Mouse (Mus musculus) layer of hippocampus, adult 11-12 months (tissue): ENCODE results near the gene Cped1.
A peak's percentile ranks its signal among the peaks of the same experiment; 100 is the strongest.

Source experiments
- DNase-seq: peaks from one replicate; pipeline ENCODE4 v3.0.0; 2022; ENCODE audit warnings: low spot score

Cped1 gene

GRCm38 (mm10) chr6:21985732-21986540 lies at the start of gene Cped1:
Cped1 (plus strand) TSS chr6:21985916.
- no peak for DNase-seq

- DNase-seq, result no peak
These were observed 47.6 kb upstream of the Cped1 start for GRCm38 (mm10) chr6:21937981-21938635.

GRCm38 (mm10) chr6:21949226-21949731 lies 36.4 kb upstream of the Cped1 start, which contains the start of gene Ing3:
Ing3 (plus strand) TSS chr6:21949571.
- peak; percentile 99 for DNase-seq

GRCm38 (mm10) chr6:21949771-21950448 lies 35.8 kb upstream of the Cped1 start:
- peak; percentile 98 for DNase-seq

- no peak for DNase-seq
These were observed 35.0 kb upstream of the Cped1 start for GRCm38 (mm10) chr6:21950676-21951075.

- DNase-seq, result no peak
These were observed 30.2 kb upstream of the Cped1 start for GRCm38 (mm10) chr6:21955468-21955867.

DNA sequence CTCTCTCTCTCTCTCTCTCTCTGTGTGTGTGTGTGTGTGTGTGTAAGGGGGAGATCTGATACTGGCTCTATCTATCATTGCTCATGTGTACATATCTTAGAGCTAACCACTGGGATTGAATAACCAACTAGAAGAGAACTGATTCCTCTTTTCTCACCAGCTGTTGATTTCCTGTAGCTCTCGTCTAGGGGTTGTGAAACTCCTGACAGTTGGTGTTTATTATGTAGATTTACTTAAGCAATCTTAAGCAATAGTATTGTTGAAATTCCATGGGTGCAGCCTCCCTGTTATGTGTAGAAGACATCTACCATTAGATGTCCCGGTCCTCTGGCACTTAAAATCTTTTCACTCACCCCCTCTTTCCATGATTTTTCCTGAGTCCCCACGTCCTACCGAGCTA lies 26.8 kb upstream of the Cped1 start:
- no peak for DNase-seq

DNA sequence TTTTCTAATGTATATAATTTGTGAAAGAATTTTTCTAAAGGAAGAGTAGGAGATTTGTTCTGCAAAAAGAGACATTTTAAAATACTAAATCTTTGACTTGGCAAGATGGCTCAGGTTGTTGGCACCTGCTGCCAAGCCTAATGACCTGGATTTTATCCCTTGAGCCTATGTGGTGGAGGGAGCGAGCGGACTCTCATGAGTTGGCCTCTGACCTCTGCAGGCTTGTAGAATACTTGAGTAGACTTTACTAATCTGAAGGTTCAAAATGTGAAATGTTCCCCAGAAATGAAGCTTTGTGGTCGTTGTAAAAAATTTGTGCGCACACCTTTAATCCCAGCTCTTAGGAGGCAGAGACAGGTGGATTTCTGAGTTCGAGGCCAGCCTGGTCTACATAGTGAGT lies 25.8 kb upstream of the Cped1 start:
- no peak for DNase-seq

DNA sequence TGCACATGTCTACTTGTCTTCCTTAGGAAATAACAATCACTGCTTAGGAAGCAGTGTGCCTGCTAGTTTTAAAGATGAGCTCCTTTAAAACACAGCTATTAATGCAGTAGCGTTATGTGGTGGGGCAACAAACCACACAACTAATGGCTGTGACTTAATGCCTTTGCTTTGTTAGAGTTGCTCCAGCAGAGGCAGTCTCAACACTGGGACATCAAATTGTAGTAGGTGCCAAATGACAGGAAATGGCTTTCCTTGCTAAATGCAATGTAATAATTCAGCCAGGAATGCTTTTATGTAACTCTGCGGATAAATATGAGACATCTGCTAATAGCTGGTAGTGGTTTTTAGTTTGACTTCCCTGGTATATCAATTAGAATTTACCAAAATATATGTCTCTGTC lies 8.2 kb upstream of the Cped1 start:
- no peak for DNase-seq

DNA sequence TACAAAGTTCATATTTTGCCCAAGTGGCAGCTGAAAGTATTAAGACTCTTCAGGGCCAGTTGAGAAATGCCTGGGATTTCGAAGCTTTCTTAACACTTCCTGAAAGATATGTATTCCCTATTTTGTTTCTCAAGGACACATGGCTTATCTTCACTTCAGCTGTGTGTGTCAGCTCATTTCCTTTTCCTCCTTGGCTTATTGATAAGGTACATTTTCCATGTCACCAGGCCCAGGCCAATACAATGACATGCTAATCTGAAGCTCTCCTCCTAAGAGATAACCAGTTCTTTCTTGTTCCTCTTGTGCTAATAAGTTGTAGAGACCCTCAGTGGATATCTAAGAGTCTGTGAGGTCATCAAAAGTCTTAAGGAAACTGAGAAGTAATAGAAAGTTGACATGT lies 4.6 kb upstream of the Cped1 start:
- no peak for DNase-seq

DNA sequence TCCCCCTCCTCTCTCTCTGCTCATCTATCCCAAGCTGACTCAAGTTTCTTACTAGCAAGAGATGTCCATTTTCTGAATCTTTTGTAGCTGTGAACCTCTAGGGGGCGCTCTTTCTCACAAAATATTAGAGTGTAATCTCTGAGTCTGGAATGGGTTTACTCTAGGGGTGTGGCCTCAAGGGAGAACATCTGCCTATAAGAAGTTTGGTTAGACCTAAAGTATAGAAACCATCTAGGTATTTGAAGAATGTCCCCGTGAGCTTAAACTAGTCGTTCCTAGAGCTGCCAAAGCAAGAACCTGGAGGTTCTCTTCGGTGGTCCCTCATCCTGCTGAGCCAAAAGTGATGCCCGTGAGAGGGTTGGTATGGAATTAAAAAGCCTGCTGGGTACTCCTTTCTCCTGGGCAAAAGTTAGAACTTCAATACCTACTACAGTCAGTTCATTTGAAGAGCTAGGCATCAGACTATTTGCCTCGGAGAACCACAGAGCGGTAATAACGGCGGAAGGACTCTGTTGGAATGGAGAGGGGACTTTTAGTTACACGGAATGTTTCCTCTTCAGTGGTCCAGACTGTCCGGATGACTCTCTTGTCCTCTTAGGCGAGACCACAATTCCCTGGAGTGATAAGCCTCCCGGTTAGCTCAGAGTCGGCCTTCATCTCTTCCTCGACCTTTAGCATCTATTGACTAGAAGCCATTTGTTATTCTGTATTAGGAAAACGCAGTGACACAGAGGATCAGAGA lies 555 bp upstream of the Cped1 start:
- DNase-seq, result peak; percentile 65

DNA sequence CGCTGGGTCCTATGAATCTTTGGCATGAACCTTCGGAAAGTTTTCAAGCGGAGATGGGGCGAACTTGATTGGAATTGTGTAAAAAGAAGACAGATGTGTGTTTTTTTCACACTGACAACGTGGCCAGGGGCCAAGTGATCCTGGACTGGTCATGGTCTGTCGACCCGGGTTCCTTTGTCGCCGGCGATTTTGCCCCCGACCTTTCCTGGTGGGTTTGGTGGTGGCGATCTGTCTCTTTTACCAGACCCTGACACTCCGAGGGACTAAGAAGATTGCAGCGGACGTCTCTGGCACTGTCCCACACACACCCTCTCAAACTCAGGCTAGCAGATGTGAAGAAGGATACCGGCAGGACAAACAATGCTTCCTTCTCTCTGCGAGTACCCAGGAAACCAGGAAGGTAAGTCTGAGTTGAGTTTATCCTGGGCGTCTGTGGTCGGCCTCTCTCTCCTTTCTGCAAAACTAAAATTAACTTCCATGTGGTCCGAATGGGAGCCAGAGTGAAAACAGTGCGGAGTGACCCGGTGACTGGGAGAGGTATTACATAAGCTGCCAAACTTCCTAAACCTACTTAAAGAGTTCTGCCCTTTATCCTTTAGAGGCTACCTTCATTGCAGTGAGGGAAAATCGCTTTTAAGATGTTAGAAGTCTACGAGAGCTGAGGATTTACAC lies 1.1 kb downstream of the Cped1 start:
- DNase-seq, result no peak

DNA sequence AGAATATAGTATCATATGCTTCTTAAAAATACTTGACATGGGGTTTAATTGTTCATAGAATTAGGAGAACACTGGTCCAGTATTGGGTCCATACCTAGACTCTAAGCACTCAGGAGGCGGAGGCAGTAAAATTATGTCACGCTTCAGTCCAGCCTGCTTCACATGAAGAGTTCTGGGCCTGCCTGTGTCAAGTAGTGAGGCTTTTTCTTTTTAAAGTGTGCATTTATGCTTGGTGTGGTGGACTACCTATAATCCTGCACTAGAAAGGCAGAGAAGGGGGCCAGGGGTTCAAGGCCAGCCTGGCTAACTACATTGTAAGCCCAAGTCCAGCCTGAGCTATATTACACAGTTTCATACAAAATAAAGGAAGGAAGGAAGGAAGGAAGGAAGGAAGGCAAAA lies 1.8 kb downstream of the Cped1 start:
- DNase-seq, result no peak

DNA sequence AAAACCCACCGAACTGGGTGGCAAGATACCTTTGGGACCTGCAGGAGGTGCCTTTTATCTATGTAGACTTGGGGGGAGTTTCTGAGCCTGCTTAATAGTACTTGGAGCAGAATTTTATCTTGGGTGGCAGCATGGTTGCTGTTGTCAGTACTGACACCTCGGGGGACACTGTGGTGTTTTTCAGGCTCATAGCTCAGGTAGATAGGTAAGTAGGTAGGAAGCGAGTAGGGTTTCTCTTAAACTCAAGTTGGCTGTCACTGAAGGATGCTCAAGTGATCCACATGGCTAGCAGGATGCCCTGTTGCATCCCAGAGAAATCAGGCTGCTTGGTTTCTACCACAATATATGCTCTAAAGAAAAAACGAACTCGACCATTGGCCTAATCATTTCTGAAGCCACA lies 2.6 kb downstream of the Cped1 start:
- no peak for DNase-seq

DNA sequence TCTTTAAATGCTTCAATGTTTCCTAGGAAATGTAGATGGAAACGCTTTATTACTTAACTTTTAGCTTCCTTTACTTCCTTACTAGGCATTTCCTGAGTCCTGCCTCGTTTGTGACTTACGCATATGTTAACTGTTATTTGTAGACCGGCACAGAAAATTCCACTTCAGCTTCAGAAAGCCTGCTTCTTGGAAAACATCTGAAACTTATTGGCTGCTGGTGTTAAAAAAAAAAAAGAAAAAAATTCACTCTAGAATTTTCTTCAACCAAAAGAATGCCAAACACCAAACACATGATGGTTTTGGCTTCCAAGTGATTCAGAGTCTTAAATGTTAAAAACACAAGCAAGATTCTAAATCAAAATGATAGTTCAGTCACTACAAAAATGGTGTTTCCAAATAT lies 3.4 kb downstream of the Cped1 start:
- DNase-seq, result no peak

DNA sequence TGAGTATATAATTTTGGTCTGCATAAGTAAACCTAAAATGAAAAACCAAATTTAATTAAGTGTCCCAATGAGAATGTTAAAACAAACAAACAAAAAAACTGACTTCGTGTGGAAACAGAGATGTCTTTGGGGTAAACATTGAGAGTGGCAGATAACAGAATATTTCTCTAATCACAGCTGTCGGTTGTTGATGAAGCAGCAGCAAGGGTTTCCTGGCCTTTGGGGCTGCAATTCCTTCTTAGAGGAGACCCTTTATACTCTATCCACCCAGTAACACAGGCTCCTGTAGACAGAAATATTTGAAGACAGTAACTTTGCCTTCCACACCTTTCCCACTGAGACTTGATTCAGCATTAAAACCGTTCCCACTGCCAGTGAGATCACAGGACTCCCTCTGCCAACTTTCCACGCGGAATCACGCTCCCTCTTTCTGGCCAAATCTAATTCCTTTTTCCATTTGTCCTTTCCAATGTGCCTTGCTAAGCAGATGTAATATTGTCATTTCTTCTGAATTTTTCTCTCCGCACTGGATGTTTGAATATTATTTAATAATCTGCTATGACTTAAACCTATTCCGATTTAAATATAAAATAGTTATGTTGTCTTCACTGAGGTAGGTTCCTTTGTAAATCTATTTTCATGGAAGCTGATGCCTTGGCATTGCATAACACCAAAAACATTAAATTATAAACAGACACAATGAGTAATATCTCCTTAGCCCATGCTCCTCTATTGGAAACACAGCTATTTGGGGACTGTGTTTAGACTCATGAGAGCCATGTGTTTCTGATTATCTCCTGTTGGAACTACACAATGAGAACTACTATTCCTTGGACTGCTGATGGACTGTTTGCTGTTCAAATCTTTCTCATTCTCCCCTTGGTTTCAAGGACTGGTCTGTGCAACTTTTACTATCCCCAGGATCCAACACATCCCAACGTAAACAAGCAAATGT lies 4.7 kb downstream of the Cped1 start:
- DNase-seq, result no peak

DNA sequence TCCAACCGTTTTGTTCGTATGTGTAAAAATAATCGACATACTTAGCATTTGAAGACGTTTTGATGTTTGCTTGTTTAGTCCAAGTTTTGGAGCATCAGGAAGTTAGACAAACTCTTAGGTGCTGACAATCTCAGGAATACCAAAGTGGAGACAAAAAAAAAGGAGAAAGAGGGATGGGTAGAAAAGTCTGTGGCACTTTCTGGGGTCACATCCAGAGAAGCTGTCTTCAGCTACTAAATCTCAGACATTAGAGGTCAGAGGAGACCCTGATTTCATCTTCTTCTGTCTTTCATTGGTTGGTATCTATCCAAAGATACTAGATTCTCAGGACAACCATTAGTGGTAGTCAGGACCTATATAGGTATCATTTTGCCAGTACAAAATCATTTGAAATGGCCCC lies 5.4 kb downstream of the Cped1 start:
- no peak for DNase-seq

- DNase-seq, result no peak
These were observed 7.4 kb downstream of the Cped1 start for GRCm38 (mm10) chr6:21993070-21993469.

DNA sequence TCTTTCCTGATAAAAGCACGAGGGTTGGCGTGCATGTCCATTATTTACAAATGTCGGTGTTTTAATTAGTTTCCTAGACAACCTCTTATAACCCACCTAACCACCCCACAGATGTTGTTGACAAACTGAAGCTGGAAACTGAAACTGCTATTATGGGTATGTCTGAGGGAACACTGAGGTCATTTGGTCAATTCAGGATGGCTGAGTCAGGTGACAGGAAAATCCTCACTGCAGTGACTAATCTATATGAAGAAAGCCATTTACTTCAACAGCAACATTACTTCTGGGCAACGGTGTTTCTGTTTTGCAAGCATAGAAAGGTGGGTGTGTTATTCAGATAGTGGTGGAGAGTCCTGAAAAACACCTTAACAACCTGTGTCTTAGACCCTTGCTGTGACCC lies 12.4 kb downstream of the Cped1 start:
- no peak for DNase-seq

GRCm38 (mm10) chr6:21999025-21999424 lies 13.3 kb downstream of the Cped1 start:
- no peak for DNase-seq
